Mouse (Mus musculus) cerebellum, postnatal 10 days (tissue): ENCODE data around the gene Tmprss9.
"Not testable (repeated sequence)": the region's sequence is repeated elsewhere in the genome, so short reads cannot be mapped to it uniquely, and the experiment has no call there.

Experiments used
- DNase-seq, 2 experiments: peaks; one replicate each; pipeline ENCODE4 v3.0.0; 2021; ENCODE audit warnings: mixed read lengths in 2 of 2

Gene Tmprss9

GRCm38 (mm10) chr10:80871581-80871980 lies at the start of gene Tmprss9:
Tmprss9 (plus strand) TSS chr10:80871848.
- DNase-seq, result no peak

- DNase-seq, result peak; percentile 60 to 63
Observed at GRCm38 (mm10) chr10:80821991-80822390, 49.7 kb upstream of the Tmprss9 start.

- DNase-seq, result no peak
Observed at GRCm38 (mm10) chr10:80822528-80822927, 49.1 kb upstream of the Tmprss9 start.

GRCm38 (mm10) chr10:80823316-80823715 lies 48.3 kb upstream of the Tmprss9 start:
- no peak for DNase-seq

GRCm38 (mm10) chr10:80823847-80824643 lies 47.6 kb upstream of the Tmprss9 start:
- DNase-seq, result no peak

- DNase-seq, result no peak
Observed at GRCm38 (mm10) chr10:80824827-80825226, 46.8 kb upstream of the Tmprss9 start.

- peak; percentile 99 for DNase-seq
Observed at GRCm38 (mm10) chr10:80826151-80827062, 45.2 kb upstream of the Tmprss9 start, which contains the start of gene Oaz1. Oaz1 (plus strand) TSS chr10:80826656.

GRCm38 (mm10) chr10:80827063-80827869 lies 44.4 kb upstream of the Tmprss9 start:
- no peak for DNase-seq

GRCm38 (mm10) chr10:80827870-80828420 lies 43.7 kb upstream of the Tmprss9 start:
- DNase-seq, result peak in 1 of 2 experiments; percentile 14

- not testable (repeated sequence) for DNase-seq
Observed at GRCm38 (mm10) chr10:80828587-80828986, 43.1 kb upstream of the Tmprss9 start.

- DNase-seq, result no peak
Observed at GRCm38 (mm10) chr10:80829359-80830278, 42.0 kb upstream of the Tmprss9 start.

GRCm38 (mm10) chr10:80831136-80831535 lies 40.5 kb upstream of the Tmprss9 start:
- peak in 1 of 2 experiments; percentile 56 for DNase-seq

GRCm38 (mm10) chr10:80832818-80833217 lies 38.8 kb upstream of the Tmprss9 start:
- no peak for DNase-seq

- peak; percentile 60 to 62 for DNase-seq
Observed at GRCm38 (mm10) chr10:80835617-80836016, 36.0 kb upstream of the Tmprss9 start.

GRCm38 (mm10) chr10:80836949-80837379 lies 34.7 kb upstream of the Tmprss9 start:
- peak; percentile 85 for DNase-seq

GRCm38 (mm10) chr10:80837827-80838226 lies 33.8 kb upstream of the Tmprss9 start:
- no peak for DNase-seq

- DNase-seq, result no peak
Observed at GRCm38 (mm10) chr10:80838346-80838912, 33.2 kb upstream of the Tmprss9 start.

GRCm38 (mm10) chr10:80839848-80840247 lies 31.8 kb upstream of the Tmprss9 start:
- no peak for DNase-seq

- no peak for DNase-seq
Observed at GRCm38 (mm10) chr10:80841685-80842084, 30.0 kb upstream of the Tmprss9 start.

GRCm38 (mm10) chr10:80842334-80842733 lies 29.3 kb upstream of the Tmprss9 start:
- DNase-seq, result no peak
